Mouse (Mus musculus) forebrain, embryonic 11.5 days (tissue): ENCODE data around the gene Tiam1. TPM values are rescaled to one million over a fixed set of nuclear protein-coding genes. Genes with fewer than 3 reads are reported as not detected.

Experiments
- ATAC-seq: fragments of 200-750 bp; cut with Nextera tagmentation; replicated peaks from 2 replicates; pipeline ENCODE4 v1.8.0; 2017; ENCODE audit warnings: moderate TSS enrichment; ENCODE audit not compliant: low FRiP score
- DNase-seq: peaks from one replicate; pipeline ENCODE4 v3.0.0-alpha.2; 2017; ENCODE audit warnings: low spot score
- H3K27ac ChIP-seq: fragments of 300-500 bp; sonication (generic); 2 replicates; pipeline ENCODE4 v1.5.1; 2014; ENCODE audit warnings: low read depth, low read length
- H3K27me3 ChIP-seq: fragments of 300-500 bp; sonication (generic); 2 replicates; pipeline ENCODE4 v1.6.1; 2014; ENCODE audit warnings: mild to moderate bottlenecking, low read length, mixed read lengths; ENCODE audit not compliant: control insufficient read depth, insufficient read depth
- H3K36me3 ChIP-seq: fragments of 300-500 bp; sonication (generic); 2 replicates; pipeline ENCODE4 v1.6.1; 2014; ENCODE audit warnings: mild to moderate bottlenecking, low read length, moderate library complexity, mixed read lengths; ENCODE audit not compliant: control insufficient read depth, insufficient read depth
- H3K4me1 ChIP-seq: fragments of 300-500 bp; sonication (generic); replicated peaks from 2 replicates; pipeline ENCODE4 v1.6.1; 2014; ENCODE audit warnings: low read length, mixed read lengths; ENCODE audit not compliant: control insufficient read depth, insufficient read depth
- H3K4me2 ChIP-seq: fragments of 300-500 bp; sonication (generic); 2 replicates; pipeline ENCODE4 v1.6.1; 2014; ENCODE audit warnings: low read depth, mild to moderate bottlenecking, low read length, moderate library complexity, mixed read lengths; ENCODE audit not compliant: severe bottlenecking
- H3K4me3 ChIP-seq: fragments of 300-500 bp; sonication (generic); 2 replicates; pipeline ENCODE4 v1.5.1; 2014; ENCODE audit warnings: low read depth, low read length
- H3K9ac ChIP-seq: fragments of 300-500 bp; sonication (generic); 2 replicates; pipeline ENCODE4 v1.6.1; 2014; ENCODE audit warnings: low read length
- H3K9me3 ChIP-seq: fragments of 300-500 bp; sonication (generic); 2 replicates; pipeline ENCODE4 v1.6.1; 2016; ENCODE audit warnings: low read length, mixed read lengths; ENCODE audit not compliant: control insufficient read depth
- WGBS: fragments of 180-500 bp; shearing (Covaris S2); extraction: QIAGEN DNeasy Blood & Tissue Kit; methylation state at CpG from one replicate; pipeline ENCODE4 v1.1.7; 2014; 5-methylcytosine and 5-hydroxymethylcytosine counted together
- polyA plus RNA-seq: library from polyadenylated mRNA; unstranded; fragments of >200 nt; fragmentation: Nextera tagmentation; extraction: Ambion mirVana; gene quantifications from 2 replicates; pipeline ENCODE4 v1.2.1, GENCODE M21; 2014

The Tiam1 gene
- polyA plus RNA-seq, 1 experiment from 2014 or later, result 30.4 TPM

DNA sequence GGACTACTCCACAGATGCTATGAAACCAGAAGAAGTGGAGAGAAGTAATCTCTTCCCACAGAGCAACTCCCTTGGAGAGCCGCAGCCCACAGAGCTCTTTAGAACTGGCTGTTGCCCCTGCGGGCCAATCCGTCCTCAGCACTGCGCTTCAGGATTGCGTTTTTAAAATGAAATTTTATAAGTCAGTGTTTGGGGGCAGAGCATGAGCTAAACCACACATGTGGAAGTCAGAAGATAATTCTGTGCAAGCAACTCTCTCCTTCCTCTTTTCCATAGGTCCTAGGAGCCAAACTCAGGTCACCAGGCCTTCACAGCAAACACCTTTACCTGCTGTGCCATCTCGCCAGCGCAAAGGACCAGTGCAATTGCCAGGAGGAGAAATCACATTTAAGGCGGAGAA is 98.0 kb downstream of the Tiam1 start:
- 96% methylated on average over 8 of the region's 8 CpGs for WGBS
- Histone ChIP-seq H3K4me1 (no peaks in the 10 kb centered on the region), H3K27ac (no peak overlapping the region), H3K4me2 (no peak overlapping the region), H3K9me3 (no peaks in the 10 kb centered on the region), H3K36me3 (no peaks in the 10 kb centered on the region; the same call in 1 of the 2 replicates), H3K27me3 (no peaks in the 10 kb centered on the region), H3K4me3 (no peak overlapping the region), H3K9ac (no peak overlapping the region)
- ATAC-seq (no peak), DNase-seq (no peak)

- no peak overlapping the region for H3K4me2 ChIP-seq
- WGBS, result 89% methylated on average over 21 of the region's 21 CpGs
- H3K4me3 ChIP-seq, result no peak overlapping the region
- no peak for ATAC-seq
- H3K36me3 ChIP-seq, result no peaks in the 10 kb centered on the region; the same call in 1 of the 2 replicates
- no peak overlapping the region for H3K27ac ChIP-seq
- H3K9me3 ChIP-seq, result no peaks in the 10 kb centered on the region
- no peaks in the 10 kb centered on the region for H3K27me3 ChIP-seq
- no peak for DNase-seq
- H3K4me1 ChIP-seq, result no peaks in the 10 kb centered on the region
- no peak overlapping the region for H3K9ac ChIP-seq
Measured at GRCm38 (mm10) chr16:90044004-90044754, 99.4 kb downstream of the Tiam1 start.

DNA sequence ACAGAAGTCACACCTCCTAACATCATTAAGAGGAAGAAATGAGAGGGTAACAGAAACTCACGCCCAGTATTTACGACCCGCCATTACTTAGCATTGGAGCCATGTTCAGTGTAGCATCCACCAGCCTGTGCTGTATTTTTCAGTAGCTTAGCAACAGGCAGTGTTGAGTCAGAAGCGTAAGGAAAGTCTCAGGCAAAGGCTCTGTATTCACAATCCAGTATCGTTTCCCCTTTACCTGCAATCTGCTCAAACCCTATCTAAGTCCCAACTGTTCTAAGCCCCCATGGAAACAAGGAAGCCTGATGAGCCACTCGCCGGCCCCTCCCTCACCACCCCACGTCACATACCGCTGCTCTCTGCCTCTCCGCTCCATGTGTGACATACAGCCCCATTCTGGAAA is 100.7 kb downstream of the Tiam1 start:
- no peak for DNase-seq
- no peaks in the 10 kb centered on the region for H3K4me1 ChIP-seq
- no peak overlapping the region for H3K4me3 ChIP-seq
- H3K27me3 ChIP-seq, result no peaks in the 10 kb centered on the region
- H3K9me3 ChIP-seq, result no peaks in the 10 kb centered on the region
- WGBS, result 97% methylated on average over 10 of the region's 10 CpGs
- ATAC-seq, result no peak
- H3K27ac ChIP-seq, result no peak overlapping the region
- no peak overlapping the region for H3K4me2 ChIP-seq
- H3K36me3 ChIP-seq, result no peaks in the 10 kb centered on the region; the same call in 1 of the 2 replicates
- no peak overlapping the region for H3K9ac ChIP-seq

- WGBS, result 93% methylated on average over 10 of the region's 10 CpGs
- Histone ChIP-seq H3K36me3 (no peaks in the 10 kb centered on the region; the same call in 1 of the 2 replicates), H3K4me1 (no peaks in the 10 kb centered on the region), H3K4me2 (no peak overlapping the region), H3K9ac (no peak overlapping the region), H3K27ac (no peak overlapping the region), H3K9me3 (no peaks in the 10 kb centered on the region), H3K27me3 (no peaks in the 10 kb centered on the region), H3K4me3 (no peak overlapping the region)
- ATAC-seq (no peak), DNase-seq (no peak)
Measured at GRCm38 (mm10) chr16:90042386-90042785, 101.2 kb downstream of the Tiam1 start.

DNA sequence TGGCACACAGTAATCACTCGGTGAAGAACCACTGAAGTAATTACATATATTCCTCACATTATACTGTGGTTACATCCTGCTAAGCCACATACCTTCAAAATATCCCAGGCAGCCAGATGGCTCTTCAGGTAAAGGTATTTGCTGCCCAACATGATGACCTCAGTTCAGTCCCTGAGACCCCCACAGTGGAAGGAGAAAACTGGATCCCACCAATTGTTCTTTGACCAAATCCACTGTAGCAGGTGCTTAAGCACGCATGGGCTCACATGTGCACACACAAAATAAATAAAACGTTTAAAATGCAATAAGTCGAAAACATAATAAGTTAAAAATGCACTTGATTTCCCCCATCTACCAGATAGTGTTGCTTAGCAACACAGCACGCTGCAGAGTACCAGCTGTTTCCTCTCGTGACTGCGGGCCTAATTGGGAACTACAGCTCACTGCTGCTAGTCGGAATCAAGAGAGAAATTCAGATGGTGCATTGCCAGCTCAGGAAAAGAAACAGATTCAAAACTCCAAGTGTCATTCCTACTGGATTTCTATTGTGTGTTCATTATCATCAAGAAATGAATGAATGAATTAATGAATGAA is 102.7 kb downstream of the Tiam1 start:
- ATAC-seq (no peak), DNase-seq (no peak)
- Histone ChIP-seq H3K9ac (no peak overlapping the region), H3K4me3 (no peak overlapping the region), H3K4me1 (no peaks in the 10 kb centered on the region), H3K27ac (no peak overlapping the region), H3K27me3 (no peaks in the 10 kb centered on the region), H3K36me3 (no peaks in the 10 kb centered on the region; the same call in 1 of the 2 replicates), H3K9me3 (no peaks in the 10 kb centered on the region), H3K4me2 (no peak overlapping the region)
- 81% methylated on average over 8 of the region's 8 CpGs for WGBS

GRCm38 (mm10) chr16:90035595-90036110 is 107.9 kb downstream of the Tiam1 start:
- no peak overlapping the region for H3K4me3 ChIP-seq
- no peaks in the 10 kb centered on the region for H3K9me3 ChIP-seq

DNA sequence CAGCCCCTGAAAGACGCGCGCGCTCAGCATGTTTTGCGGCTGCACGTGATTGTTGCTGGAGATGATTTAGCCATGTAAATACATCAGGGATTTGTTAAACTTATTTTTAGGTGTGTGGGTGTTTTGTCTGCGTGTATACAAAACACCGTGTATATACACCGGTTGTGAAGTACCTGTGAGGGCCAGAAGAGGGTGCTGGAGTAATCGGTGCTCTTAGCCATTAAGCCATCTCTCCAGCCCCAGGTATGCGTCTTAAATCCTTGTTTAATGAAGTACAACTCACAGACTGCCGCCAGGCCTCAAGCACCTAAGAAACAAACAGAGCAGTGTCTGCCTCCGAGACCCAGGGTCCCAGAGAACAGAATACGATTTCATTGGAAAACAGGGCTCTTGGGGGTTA is 113.2 kb downstream of the Tiam1 start:
- H3K36me3 ChIP-seq, result no peaks in the 10 kb centered on the region
- no peaks in the 10 kb centered on the region for H3K4me1 ChIP-seq
- no peaks in the 10 kb centered on the region for H3K27me3 ChIP-seq
- no peak for DNase-seq
- H3K4me2 ChIP-seq, result no peak overlapping the region
- no peaks in the 10 kb centered on the region for H3K9me3 ChIP-seq
- H3K27ac ChIP-seq, result no peak overlapping the region
- no peak overlapping the region for H3K4me3 ChIP-seq
- ATAC-seq, result no peak
- 94% methylated on average over 14 of the region's 14 CpGs for whole genome bisulfite sequencing
- H3K9ac ChIP-seq, result no peak overlapping the region

More at GRCm38 (mm10) chr16:90035595-90036110, 107.9 kb downstream of the Tiam1 start:
- no peak overlapping the region for H3K4me2 ChIP-seq
- H3K36me3 ChIP-seq, result no peaks in the 10 kb centered on the region
- H3K27ac ChIP-seq, result no peak overlapping the region
- no peaks in the 10 kb centered on the region for H3K27me3 ChIP-seq
- 88% methylated on average over 10 of the region's 10 CpGs for WGBS
- H3K9ac ChIP-seq, result no peak overlapping the region
- no peaks in the 10 kb centered on the region for H3K4me1 ChIP-seq
- ATAC-seq, result no peak
- DNase-seq, result no peak

DNA sequence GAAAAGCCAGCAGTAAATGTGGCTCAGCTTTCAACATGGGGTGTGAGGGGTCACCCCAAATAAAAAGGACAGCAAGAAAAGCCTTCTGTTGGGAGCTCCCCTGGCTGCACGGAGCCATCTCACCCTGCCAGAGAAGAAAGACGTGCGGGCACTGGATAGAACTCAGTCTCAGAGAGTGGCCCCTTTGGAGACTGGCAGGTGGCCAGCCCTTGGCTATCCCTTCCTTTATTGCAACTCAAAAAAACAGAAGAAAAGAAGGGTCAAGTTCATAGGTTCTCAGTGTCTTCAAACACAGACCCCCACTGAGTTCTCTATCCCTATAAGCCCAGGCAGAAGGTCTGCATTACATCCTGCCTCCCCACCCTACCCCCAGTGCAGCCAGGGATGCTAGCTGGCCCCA is 115.7 kb downstream of the Tiam1 start:
- H3K4me1 ChIP-seq, result no peaks in the 10 kb centered on the region
- H3K4me3 ChIP-seq, result no peak overlapping the region
- 58% methylated on average over 3 of the region's 3 CpGs for WGBS
- DNase-seq (no peak), ATAC-seq (no peak)
- H3K9me3 ChIP-seq, result no peaks in the 10 kb centered on the region
- H3K27me3 ChIP-seq, result no peaks in the 10 kb centered on the region
- H3K27ac ChIP-seq, result no peak overlapping the region
- no peak overlapping the region for H3K9ac ChIP-seq
- no peak overlapping the region for H3K4me2 ChIP-seq
- no peaks in the 10 kb centered on the region for H3K36me3 ChIP-seq
